Mouse (Mus musculus): ENCODE measurements at regions not wholly inside any gene's neighbourhood (a gene's known extent, or its start where the extent isn't known, plus 50 kb on each side); places are given as distances from the start of the nearest gene placed in this dataset.

DNA sequence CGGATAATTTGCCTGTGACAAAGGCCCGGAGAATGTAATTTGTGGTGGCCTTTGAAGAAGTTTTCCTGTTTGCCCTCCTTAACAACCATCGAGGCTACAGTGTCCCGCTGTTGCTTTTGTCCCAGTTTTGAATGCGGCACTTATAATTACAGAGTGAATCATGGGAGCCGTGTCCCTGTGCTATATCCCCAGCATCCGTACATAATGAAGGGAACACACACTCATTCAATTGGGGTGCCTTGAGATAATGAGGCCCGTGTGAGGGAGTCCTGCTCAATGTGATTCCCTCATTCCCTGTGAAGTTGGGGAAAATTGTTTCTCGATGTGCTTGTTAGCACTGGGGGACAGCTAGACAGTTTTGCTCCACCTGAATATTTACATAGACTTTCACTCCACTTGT lies 528.9 kb upstream of the Tenm3 start:
- TF ChIP-seq CTCF (IDR thresholded peaks at IDR 0.05; ENCODE audit: low read depth, low read length), result no peak
- no peak for TF ChIP-seq POLR2A (IDR thresholded peaks at IDR 0.05; ENCODE audit: insufficient read depth, low read length)
